Mouse (Mus musculus): ENCODE measurements at regions not wholly inside any gene's neighbourhood (a gene's known extent, or its start where the extent isn't known, plus 50 kb on each side); places are given as distances from the start of the nearest gene placed in this dataset.

DNA sequence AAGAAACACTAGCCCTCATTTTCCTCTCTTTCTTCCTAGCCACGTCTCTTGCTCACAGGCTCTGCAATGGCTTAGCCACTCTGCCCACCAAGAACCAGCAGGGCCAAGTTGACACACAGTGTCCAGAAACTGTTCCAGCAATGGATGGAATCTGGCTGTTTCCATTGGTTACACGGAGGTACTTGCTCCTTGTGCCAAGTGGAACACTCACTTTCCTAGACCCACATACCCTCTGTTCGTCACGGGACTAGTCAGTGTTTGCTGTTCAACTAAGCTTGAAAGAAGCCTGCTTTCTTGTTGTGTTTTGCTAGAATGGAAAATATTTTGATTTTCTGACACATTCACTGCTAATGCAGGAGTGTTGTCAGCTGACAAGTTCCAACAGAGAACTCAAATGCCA, 575.7 kb upstream of the Gulo start:
- H3K9me3 ChIP-seq (ENCODE audit: control insufficient read depth, low read length) = no peaks in the 10 kb centered on the region
- H3K4me3 ChIP-seq (ENCODE audit: low read length) = no peak overlapping the region
- H3K9ac ChIP-seq (ENCODE audit: low read depth, low read length) = no peak overlapping the region
- H3K4me1 ChIP-seq (ENCODE audit: control insufficient read depth, insufficient read depth, low read depth, low read length) = no peaks in the 10 kb centered on the region
- ATAC-seq = 0 out of 2 replicates have a peak, but pooled peaks have one; percentile 45
- H3K36me3 ChIP-seq (ENCODE audit: control insufficient read depth, insufficient read depth, low read length) = no peaks in the 10 kb centered on the region
- 53% methylated on average over 4 of the region's 4 CpGs for WGBS
- no peak overlapping the region for H3K27ac ChIP-seq (ENCODE audit: low read depth, low read length)
- H3K27me3 ChIP-seq (replicated peaks; ENCODE audit: control insufficient read depth, insufficient read depth, low read length) = no peaks in the 10 kb centered on the region
- H3K4me2 ChIP-seq (ENCODE audit: low read length) = no peak overlapping the region

DNA sequence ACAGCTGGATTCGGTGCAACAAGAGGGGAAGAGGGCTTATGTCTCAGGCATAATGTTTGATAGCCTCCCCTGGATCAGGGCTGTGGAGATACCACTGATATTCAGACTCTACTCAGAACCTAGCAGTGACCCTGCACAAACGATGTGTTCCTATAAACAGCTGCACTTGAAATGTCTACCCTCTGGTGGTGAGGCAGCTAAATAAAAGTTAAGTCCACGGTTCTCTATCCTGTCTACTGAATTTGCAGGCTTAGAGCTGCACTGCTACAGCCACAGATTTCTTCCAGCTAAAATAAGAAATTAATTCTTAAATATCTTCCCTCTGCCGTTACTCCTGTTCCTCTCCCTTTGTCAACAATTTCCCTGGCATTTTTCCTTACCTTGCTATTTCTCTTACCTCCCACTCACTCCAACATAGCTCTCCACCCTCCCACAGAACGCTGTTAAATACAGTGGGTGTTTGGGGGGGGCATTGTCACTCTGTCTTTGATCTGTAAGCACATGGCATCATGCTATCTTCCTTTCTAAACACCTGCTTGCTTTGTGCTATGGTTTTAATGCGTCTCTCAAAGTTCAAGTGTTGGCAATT, 571.0 kb upstream of the Gulo start:
- 73% methylated on average over 6 of the region's 6 CpGs for WGBS
- Histone ChIP-seq H3K4me2 (ENCODE audit: low read length) (no peak overlapping the region), H3K4me3 (ENCODE audit: low read length) (no peak overlapping the region), H3K27me3 (replicated peaks; ENCODE audit: control insufficient read depth, insufficient read depth, low read length) (no peaks in the 10 kb centered on the region), H3K4me1 (ENCODE audit: control insufficient read depth, insufficient read depth, low read depth, low read length) (no peaks in the 10 kb centered on the region), H3K36me3 (ENCODE audit: control insufficient read depth, insufficient read depth, low read length) (no peaks in the 10 kb centered on the region), H3K9ac (ENCODE audit: low read depth, low read length) (no peak overlapping the region), H3K27ac (ENCODE audit: low read depth, low read length) (no peak overlapping the region), H3K9me3 (ENCODE audit: control insufficient read depth, low read length) (no peaks in the 10 kb centered on the region)
- no peak for ATAC-seq

DNA sequence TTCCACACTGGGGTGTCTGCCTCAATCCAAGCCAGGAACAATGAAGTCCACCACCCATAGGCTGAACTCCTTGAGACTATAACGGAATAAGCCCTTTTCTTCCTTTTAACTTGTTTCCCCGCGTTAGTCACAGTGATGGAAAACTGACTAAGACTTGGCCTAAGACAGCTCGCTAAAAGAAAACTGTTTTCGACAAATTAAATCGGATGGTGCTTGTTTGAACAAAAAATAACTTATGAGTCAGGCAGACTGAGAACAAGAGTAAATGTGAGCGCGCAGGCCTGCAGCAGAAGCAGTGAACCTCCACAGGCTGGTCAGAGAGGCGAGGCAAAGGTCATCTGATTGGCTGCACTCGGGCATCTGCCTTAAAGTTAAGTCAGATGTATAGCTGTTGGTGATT, 557.6 kb upstream of the Gulo start:
- 81% methylated on average over 10 of the region's 10 CpGs for WGBS
- Histone ChIP-seq H3K4me2 (ENCODE audit: low read length) (no peak overlapping the region), H3K9ac (ENCODE audit: low read depth, low read length) (no peak overlapping the region), H3K9me3 (ENCODE audit: control insufficient read depth, low read length) (no peaks in the 10 kb centered on the region), H3K36me3 (ENCODE audit: control insufficient read depth, insufficient read depth, low read length) (no peaks in the 10 kb centered on the region), H3K4me1 (ENCODE audit: control insufficient read depth, insufficient read depth, low read depth, low read length) (no peaks in the 10 kb centered on the region), H3K4me3 (ENCODE audit: low read length) (no peak overlapping the region), H3K27ac (ENCODE audit: low read depth, low read length) (no peak overlapping the region), H3K27me3 (replicated peaks; ENCODE audit: control insufficient read depth, insufficient read depth, low read length) (no peaks in the 10 kb centered on the region)
- ATAC-seq = no peak

DNA sequence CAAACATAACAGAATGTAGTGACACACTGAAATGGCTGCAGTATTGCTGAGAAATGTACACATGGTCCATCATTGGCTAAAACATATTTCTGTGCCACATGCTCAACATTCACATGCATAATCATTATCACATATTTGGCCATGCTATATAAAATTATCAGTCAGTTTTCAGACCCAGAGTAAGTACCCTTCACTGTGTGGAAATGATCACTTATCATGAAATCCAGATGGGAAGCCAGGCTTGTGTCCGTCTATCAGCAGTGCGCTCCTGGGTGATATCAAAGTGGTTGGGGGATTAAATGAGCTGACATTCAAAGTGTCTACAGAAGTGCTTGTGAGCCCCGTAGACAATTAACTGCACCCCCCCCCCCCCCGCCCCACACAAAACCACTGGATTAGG, 553.7 kb upstream of the Gulo start:
- H3K9ac ChIP-seq (ENCODE audit: low read depth, low read length) = no peak overlapping the region
- H3K4me3 ChIP-seq (ENCODE audit: low read length) = no peak overlapping the region
- H3K27ac ChIP-seq (ENCODE audit: low read depth, low read length) = no peak overlapping the region
- H3K4me2 ChIP-seq (ENCODE audit: low read length) = no peak overlapping the region
- H3K27me3 ChIP-seq (replicated peaks; ENCODE audit: control insufficient read depth, insufficient read depth, low read length) = no peaks in the 10 kb centered on the region
- no peak for ATAC-seq
- H3K9me3 ChIP-seq (ENCODE audit: control insufficient read depth, low read length) = no peaks in the 10 kb centered on the region
- H3K4me1 ChIP-seq (ENCODE audit: control insufficient read depth, insufficient read depth, low read depth, low read length) = no peaks in the 10 kb centered on the region
- WGBS = 65% methylated on average over 4 of the region's 4 CpGs
- no peaks in the 10 kb centered on the region for H3K36me3 ChIP-seq (ENCODE audit: control insufficient read depth, insufficient read depth, low read length)

DNA sequence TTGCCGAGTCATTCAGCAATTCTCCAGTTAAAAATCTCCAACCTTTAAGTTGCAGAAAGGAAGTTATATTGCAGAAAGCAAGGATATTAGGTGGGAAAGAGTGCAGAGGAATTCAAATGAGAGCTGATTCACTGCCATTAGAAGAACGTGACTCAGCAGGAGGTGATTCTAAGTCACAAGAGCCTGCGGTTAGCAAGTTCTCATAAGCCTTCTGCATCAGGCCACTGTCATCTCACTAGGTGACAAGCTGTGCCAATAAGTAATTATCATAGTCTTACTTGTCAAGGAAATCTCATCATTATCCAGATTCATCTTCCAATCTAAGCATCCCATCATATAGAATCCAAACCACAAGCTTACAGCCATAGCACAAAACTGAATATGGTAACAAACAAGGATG, 552.7 kb upstream of the Gulo start:
- no peak for ATAC-seq
- no peaks in the 10 kb centered on the region for H3K36me3 ChIP-seq (ENCODE audit: control insufficient read depth, insufficient read depth, low read length)
- no peaks in the 10 kb centered on the region for H3K4me1 ChIP-seq (ENCODE audit: control insufficient read depth, insufficient read depth, low read depth, low read length)
- no peaks in the 10 kb centered on the region for H3K27me3 ChIP-seq (replicated peaks; ENCODE audit: control insufficient read depth, insufficient read depth, low read length)
- H3K9me3 ChIP-seq (ENCODE audit: control insufficient read depth, low read length) = no peaks in the 10 kb centered on the region
- no peak overlapping the region for H3K27ac ChIP-seq (ENCODE audit: low read depth, low read length)
- 61% methylated on average over 3 of the region's 3 CpGs for WGBS
- H3K4me2 ChIP-seq (ENCODE audit: low read length) = no peak overlapping the region
- no peak overlapping the region for H3K9ac ChIP-seq (ENCODE audit: low read depth, low read length)
- H3K4me3 ChIP-seq (ENCODE audit: low read length) = no peak overlapping the region

DNA sequence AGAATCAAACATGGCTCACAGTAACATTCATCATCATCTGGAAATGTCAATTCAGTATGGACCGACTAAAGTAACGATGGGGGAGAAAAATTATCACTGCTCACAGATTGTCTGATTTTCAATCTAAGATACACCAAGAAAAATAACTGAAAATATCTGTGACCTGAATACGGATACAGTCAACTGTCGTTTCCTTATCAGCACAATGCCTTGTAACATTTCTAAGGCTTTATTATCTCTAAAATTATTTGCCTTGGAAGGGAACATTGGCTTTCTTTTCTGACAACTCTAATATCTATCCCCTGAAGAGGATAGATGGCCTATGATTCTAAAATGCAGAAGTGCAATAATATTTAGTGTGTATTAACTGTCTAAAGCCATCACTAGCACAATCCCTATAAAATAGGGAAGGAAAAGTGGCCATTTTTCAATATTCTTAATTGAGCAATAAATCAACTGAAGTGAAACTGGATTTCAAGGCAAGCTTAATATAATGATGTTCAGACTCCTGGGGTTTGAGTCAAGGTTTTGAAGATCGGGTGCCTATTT, 552.1 kb upstream of the Gulo start:
- ATAC-seq = no peak
- no peaks in the 10 kb centered on the region for H3K4me1 ChIP-seq (ENCODE audit: control insufficient read depth, insufficient read depth, low read depth, low read length)
- no peaks in the 10 kb centered on the region for H3K27me3 ChIP-seq (replicated peaks; ENCODE audit: control insufficient read depth, insufficient read depth, low read length)
- 82% methylated on average over 5 of the region's 5 CpGs for WGBS
- no peak overlapping the region for H3K4me3 ChIP-seq (ENCODE audit: low read length)
- no peak overlapping the region for H3K4me2 ChIP-seq (ENCODE audit: low read length)
- H3K9me3 ChIP-seq (ENCODE audit: control insufficient read depth, low read length) = no peaks in the 10 kb centered on the region
- no peak overlapping the region for H3K27ac ChIP-seq (ENCODE audit: low read depth, low read length)
- no peaks in the 10 kb centered on the region for H3K36me3 ChIP-seq (ENCODE audit: control insufficient read depth, insufficient read depth, low read length)
- H3K9ac ChIP-seq (ENCODE audit: low read depth, low read length) = no peak overlapping the region

DNA sequence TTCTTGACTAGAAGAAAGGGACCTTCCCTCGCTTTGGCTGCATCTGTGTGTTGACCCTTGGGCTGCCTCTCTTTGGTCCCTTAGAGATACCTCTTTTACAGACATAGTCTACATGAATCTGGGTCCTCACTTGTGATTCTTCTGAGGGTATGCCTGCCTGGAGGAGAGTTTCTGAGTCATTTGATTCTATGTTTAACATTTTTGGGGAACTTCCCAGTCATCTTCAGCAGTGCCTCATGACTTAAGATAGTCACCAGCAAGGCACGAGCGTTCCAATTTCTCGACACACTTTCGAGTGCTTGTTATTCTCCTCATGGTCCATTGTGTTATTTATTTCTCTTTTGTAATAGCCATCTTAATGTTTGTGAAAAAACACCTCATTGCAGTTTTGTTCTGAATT, 549.4 kb upstream of the Gulo start:
- no peaks in the 10 kb centered on the region for H3K27me3 ChIP-seq (replicated peaks; ENCODE audit: control insufficient read depth, insufficient read depth, low read length)
- no peak overlapping the region for H3K4me2 ChIP-seq (ENCODE audit: low read length)
- no peak overlapping the region for H3K27ac ChIP-seq (ENCODE audit: low read depth, low read length)
- no peak overlapping the region for H3K4me3 ChIP-seq (ENCODE audit: low read length)
- no peak overlapping the region for H3K9ac ChIP-seq (ENCODE audit: low read depth, low read length)
- no peaks in the 10 kb centered on the region for H3K36me3 ChIP-seq (ENCODE audit: control insufficient read depth, insufficient read depth, low read length)
- 87% methylated on average over 5 of the region's 5 CpGs for WGBS
- H3K4me1 ChIP-seq (ENCODE audit: control insufficient read depth, insufficient read depth, low read depth, low read length) = no peaks in the 10 kb centered on the region
- ATAC-seq = no peak
- H3K9me3 ChIP-seq (ENCODE audit: control insufficient read depth, low read length) = no peaks in the 10 kb centered on the region

DNA sequence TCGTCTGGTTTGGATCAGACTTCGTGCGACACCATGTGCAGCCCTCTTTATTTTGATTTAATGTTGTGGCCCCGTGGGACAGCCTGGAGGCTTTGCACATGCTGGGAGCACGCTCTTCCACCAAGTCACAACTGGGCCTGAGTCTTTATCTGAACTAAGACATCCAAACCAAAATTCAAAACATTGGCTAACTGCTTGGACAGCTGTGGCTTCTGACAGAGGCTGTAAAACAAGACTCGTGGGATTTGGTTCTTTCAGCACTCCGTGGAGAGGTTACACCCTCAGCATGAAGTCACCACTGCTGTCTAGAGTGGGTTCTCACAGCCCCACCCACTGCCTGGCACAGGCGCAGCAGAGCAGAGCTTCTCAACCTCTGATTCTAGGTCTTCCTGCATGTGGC, 548.6 kb upstream of the Gulo start:
- Histone ChIP-seq H3K4me3 (ENCODE audit: low read length) (no peak overlapping the region), H3K4me1 (ENCODE audit: control insufficient read depth, insufficient read depth, low read depth, low read length) (no peaks in the 10 kb centered on the region), H3K4me2 (ENCODE audit: low read length) (no peak overlapping the region), H3K9ac (ENCODE audit: low read depth, low read length) (no peak overlapping the region), H3K9me3 (ENCODE audit: control insufficient read depth, low read length) (no peaks in the 10 kb centered on the region), H3K36me3 (ENCODE audit: control insufficient read depth, insufficient read depth, low read length) (no peaks in the 10 kb centered on the region), H3K27ac (ENCODE audit: low read depth, low read length) (no peak overlapping the region), H3K27me3 (replicated peaks; ENCODE audit: control insufficient read depth, insufficient read depth, low read length) (no peaks in the 10 kb centered on the region)
- ATAC-seq = no peak
- WGBS = 81% methylated on average over 8 of the region's 8 CpGs

DNA sequence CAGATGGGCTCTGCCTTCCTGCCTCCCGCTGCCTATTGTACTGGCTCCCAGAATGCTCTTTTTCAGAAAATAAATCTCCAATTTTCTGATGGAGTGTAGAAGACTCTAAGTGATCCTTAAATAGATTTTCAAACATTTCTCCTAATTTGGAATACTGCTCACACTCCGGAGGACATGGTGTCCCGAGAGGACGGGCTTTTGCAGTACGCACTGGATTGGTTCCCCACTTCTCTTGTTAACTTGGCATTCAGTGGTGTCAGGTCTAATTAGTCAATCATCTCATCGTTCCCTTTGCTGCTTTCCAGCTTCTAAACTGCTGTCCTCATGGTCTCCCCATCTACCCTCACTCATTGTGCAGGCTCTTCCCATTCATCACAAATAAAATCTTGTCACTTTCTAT, 529.5 kb upstream of the Gulo start:
- no peaks in the 10 kb centered on the region for H3K36me3 ChIP-seq (ENCODE audit: control insufficient read depth, insufficient read depth, low read length)
- no peak overlapping the region for H3K4me2 ChIP-seq (ENCODE audit: low read length)
- 74% methylated on average over 6 of the region's 6 CpGs for WGBS
- no peaks in the 10 kb centered on the region for H3K9me3 ChIP-seq (ENCODE audit: control insufficient read depth, low read length)
- H3K9ac ChIP-seq (ENCODE audit: low read depth, low read length) = no peak overlapping the region
- H3K27ac ChIP-seq (ENCODE audit: low read depth, low read length) = no peak overlapping the region
- no peaks in the 10 kb centered on the region for H3K4me1 ChIP-seq (ENCODE audit: control insufficient read depth, insufficient read depth, low read depth, low read length)
- ATAC-seq = no peak
- H3K27me3 ChIP-seq (replicated peaks; ENCODE audit: control insufficient read depth, insufficient read depth, low read length) = no peaks in the 10 kb centered on the region
- no peak overlapping the region for H3K4me3 ChIP-seq (ENCODE audit: low read length)

DNA sequence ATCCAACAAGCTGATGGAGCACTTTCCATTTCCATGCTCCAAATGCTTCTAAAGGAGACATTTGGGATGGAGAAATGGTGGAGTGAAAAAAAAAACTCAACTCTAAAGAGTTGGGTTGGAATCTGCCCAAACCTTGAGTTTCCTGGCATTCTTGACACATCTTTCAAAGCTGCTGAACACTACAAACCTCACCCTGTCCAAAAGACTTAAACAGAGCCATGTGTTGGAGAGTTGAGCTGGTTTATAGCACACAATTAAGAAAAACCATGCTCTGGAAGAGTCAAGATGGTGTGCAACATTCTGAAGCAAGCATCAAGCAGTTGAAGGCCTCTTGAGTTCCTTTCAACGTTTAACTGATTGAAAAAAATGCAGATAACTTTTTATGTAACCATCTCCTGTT, 525.7 kb upstream of the Gulo start:
- Histone ChIP-seq H3K4me3 (ENCODE audit: low read length) (no peak overlapping the region), H3K27me3 (replicated peaks; ENCODE audit: control insufficient read depth, insufficient read depth, low read length) (no peaks in the 10 kb centered on the region), H3K9ac (ENCODE audit: low read depth, low read length) (no peak overlapping the region), H3K27ac (ENCODE audit: low read depth, low read length) (no peak overlapping the region), H3K9me3 (ENCODE audit: control insufficient read depth, low read length) (no peaks in the 10 kb centered on the region), H3K4me1 (ENCODE audit: control insufficient read depth, insufficient read depth, low read depth, low read length) (no peaks in the 10 kb centered on the region), H3K36me3 (ENCODE audit: control insufficient read depth, insufficient read depth, low read length) (no peaks in the 10 kb centered on the region), H3K4me2 (ENCODE audit: low read length) (no peak overlapping the region)
- no peak for ATAC-seq
- 43% methylated on average over 1 of the region's 1 CpGs for WGBS
